Mouse (Mus musculus) left cerebral cortex, adult 2 months (tissue): ENCODE measurements around the gene Galnt15. TPM values are rescaled to one million over a fixed set of nuclear protein-coding genes. Genes with fewer than 3 reads are reported as not detected.
A peak's percentile ranks its signal among the peaks of the same experiment; 100 is the strongest.

Source experiments
- DNase-seq, 2 experiments: peaks; one replicate each; pipeline ENCODE4 v3.0.0; 2021 to 2022; ENCODE audit warnings: low spot score in 2 of 2, mixed read lengths in 1 of 2; ENCODE audit errors: extremely low spot score in 1 of 2
- H3K27ac ChIP-seq: fragments of 200-600 bp; 2 replicates; pipeline ENCODE4 v1.8.1; 2022
- H3K4me3 ChIP-seq: fragments of 200-600 bp; 2 replicates; pipeline ENCODE4 v1.8.1; 2022
- CTCF ChIP-seq: fragments of 200-600 bp; IDR thresholded peaks from 2 replicates; pipeline ENCODE4 v1.8.1; 2022; ENCODE audit warnings: antibody characterized with exemption, mild to moderate bottlenecking, moderate library complexity
- intact Hi-C: fragments of 180-260 bp; cut with DNase I; formaldehyde crosslinking; loops from one replicate; pipeline ENCODE4 v1.15.1; 2025
- total RNA-seq, 2 experiments: library from RNA; stranded (reverse); gene quantifications; 2 replicates each; pipeline ENCODE4 v1.2.3; 2021

The Galnt15 gene
- total RNA-seq, 2 experiments from 2014 or later, result 2.1 to 2.2 TPM

- TF ChIP-seq CTCF, result no peak
- DNase-seq, result no peak
- H3K4me3 ChIP-seq, result no peak overlapping the region
- no peak overlapping the region for H3K27ac ChIP-seq
- intact Hi-C loops, result no loop called here
Observed at GRCm38 (mm10) chr14:32042108-32042507, 13.3 kb downstream of the Galnt15 start.

GRCm38 (mm10) chr14:32046357-32046756, 17.6 kb downstream of the Galnt15 start:
- no peak for TF ChIP-seq CTCF
- intact Hi-C loops, result no loop called here

GRCm38 (mm10) chr14:32050171-32050570, 21.4 kb downstream of the Galnt15 start:
- Histone ChIP-seq H3K27ac (no peak overlapping the region), H3K4me3 (no peak overlapping the region)
- intact Hi-C loops, result loop anchor here (5.0 kb wide), 1 partner anchor 528 kb away; no protein-coding TSS in a partner anchor
- no peak for TF ChIP-seq CTCF
- no peak for DNase-seq

More at GRCm38 (mm10) chr14:32046357-32046756, 17.6 kb downstream of the Galnt15 start:
- Histone ChIP-seq H3K4me3 (no peak overlapping the region), H3K27ac (no peak overlapping the region)
- no peak for DNase-seq

DNA sequence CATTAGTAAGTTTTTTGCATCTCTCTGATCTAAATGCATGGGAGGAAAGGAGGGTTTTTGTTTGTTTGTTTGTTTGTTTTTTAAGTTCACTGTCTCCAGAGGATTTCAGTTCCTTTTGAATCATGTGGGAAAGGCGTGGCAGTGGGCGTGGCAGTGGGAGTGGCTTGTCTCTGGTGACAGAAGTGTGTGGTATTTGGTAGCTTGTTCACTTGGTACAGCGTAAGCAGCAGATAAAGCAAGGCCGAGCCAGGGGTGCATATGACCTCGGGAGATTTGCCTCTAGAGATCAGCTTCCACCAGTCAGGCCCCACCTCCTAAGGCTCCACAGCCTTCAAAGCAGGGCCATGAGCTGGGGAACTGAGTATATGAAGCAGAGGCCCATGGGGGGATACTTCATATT, 25.1 kb downstream of the Galnt15 start:
- TF ChIP-seq CTCF, result no peak
- no peak for DNase-seq
- intact Hi-C loops, result loop anchor here (5.0 kb wide), 1 partner anchor 532 kb away; no protein-coding TSS in a partner anchor
- no peak overlapping the region for H3K4me3 ChIP-seq
- H3K27ac ChIP-seq, result no peak overlapping the region

- intact Hi-C loops, result loop anchor here (5.0 kb wide), 1 partner anchor 532 kb away; no protein-coding TSS in a partner anchor
- no peak for TF ChIP-seq CTCF
- H3K27ac ChIP-seq, result no peak overlapping the region
- no peak for DNase-seq
- H3K4me3 ChIP-seq, result no peak overlapping the region
Observed at GRCm38 (mm10) chr14:32054788-32055187, 26.0 kb downstream of the Galnt15 start.

- Histone ChIP-seq H3K4me3 (no peak overlapping the region), H3K27ac (no peak overlapping the region)
- intact Hi-C loops, result no loop called here
- TF ChIP-seq CTCF, result no peak
- DNase-seq, result no peak
Observed at GRCm38 (mm10) chr14:32055781-32056180, 27.0 kb downstream of the Galnt15 start.

DNA sequence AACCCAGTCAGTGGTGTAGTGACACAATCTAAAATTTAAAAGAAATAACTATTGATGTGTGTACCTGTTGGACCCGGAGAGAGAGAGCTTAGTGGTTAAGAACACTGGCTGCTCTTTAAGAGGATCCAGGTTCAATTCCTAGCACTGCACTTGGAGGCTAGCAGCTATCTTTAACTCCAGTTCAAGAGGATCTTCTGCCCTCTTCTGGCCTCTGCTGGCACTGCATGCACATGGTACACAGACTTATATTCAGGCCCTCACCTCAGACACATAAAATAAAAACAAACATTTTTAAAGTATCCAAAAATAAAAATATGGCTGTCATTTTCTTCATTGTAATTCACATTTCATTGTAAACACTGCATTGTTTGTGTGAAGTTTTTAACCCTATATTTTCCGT, 27.9 kb downstream of the Galnt15 start:
- intact Hi-C loops, result no loop called here
- no peak for DNase-seq
- Histone ChIP-seq H3K4me3 (no peak overlapping the region), H3K27ac (no peak overlapping the region)
- peak; percentile 45 for TF ChIP-seq CTCF

DNA sequence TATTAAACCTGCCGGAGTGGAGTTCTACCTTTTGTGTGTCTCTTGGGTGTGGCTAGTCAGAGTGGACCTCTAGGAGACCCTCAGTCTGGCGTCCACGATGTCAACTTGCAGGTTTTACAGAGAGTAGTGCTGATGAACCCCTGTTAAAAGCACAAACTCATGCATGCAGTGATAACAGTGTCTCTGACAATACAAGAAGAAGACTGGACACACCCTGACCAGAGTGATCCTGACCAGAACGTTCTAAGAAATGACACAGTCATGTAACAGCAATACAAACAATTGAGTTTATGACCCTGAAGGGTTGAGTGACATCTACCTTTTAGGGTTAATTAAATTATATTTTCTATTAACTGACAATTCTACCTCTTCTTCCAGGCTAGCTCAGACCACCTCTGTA, 28.9 kb downstream of the Galnt15 start:
- intact Hi-C loops, result no loop called here

DNA sequence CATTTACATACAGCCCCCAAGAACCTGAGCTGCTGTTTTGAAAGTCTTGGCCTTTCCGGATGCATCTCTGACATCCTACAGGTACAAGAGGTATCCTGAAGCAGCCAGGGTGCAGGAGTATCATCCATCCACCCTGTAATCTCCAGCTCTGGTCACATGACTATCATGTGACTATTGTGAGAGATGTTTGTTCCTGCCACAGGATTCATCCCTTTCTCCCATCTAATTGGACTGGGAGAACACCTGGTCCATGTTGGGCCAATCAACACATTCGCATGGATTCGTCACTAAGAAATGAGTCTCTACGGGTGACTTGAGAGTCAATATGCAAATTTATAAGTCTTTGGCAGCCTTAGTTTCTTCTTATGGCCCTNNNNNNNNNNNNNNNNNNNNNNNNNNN, 32.6 kb downstream of the Galnt15 start:
- Histone ChIP-seq H3K27ac (no peak overlapping the region), H3K4me3 (no peak overlapping the region)
- intact Hi-C loops, result no loop called here
- no peak for DNase-seq
- no peak for TF ChIP-seq CTCF

More for the DNA sequence above, 28.9 kb downstream of the Galnt15 start:
- no peak for TF ChIP-seq CTCF
- no peak for DNase-seq
- H3K27ac ChIP-seq, result no peak overlapping the region
- no peak overlapping the region for H3K4me3 ChIP-seq

- TF ChIP-seq CTCF, result no peak
- H3K4me3 ChIP-seq, result no peak overlapping the region
- no peak for DNase-seq
- peak overlapping the region; percentile 44 for H3K27ac ChIP-seq
- intact Hi-C loops, result no loop called here
Observed at GRCm38 (mm10) chr14:32072807-32073206, 44.0 kb downstream of the Galnt15 start.

GRCm38 (mm10) chr14:32073211-32073685, 44.5 kb downstream of the Galnt15 start:
- H3K27ac ChIP-seq, result peak overlapping the region; percentile 44
- peak; percentile 35 to 67 for DNase-seq

DNA sequence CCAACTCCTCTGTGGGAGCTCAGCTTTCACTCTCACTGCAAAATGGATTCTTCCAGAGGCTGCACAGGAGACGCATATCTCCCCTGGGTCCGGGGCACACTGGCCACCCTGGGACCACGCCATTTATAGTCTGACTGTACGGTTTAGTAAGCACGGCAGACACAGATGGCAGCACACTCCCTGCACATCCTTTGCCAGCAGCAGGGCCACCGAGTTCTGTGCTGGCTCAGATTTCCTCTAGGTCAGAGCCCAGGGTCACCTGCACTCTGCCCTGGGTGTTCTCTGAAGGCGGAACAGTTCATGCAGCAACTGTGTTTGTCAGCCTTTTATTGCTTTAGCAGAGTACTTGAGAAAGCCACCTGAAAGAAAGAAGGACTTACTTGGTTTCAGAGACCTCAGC, 45.1 kb downstream of the Galnt15 start:
- no peak overlapping the region for H3K27ac ChIP-seq
- TF ChIP-seq CTCF, result no peak
- no peak overlapping the region for H3K4me3 ChIP-seq
- intact Hi-C loops, result no loop called here
- DNase-seq, result no peak

More at GRCm38 (mm10) chr14:32073211-32073685, 44.5 kb downstream of the Galnt15 start:
- no peak for TF ChIP-seq CTCF
- no peak overlapping the region for H3K4me3 ChIP-seq
- intact Hi-C loops, result no loop called here

GRCm38 (mm10) chr14:32076896-32077575, 48.2 kb downstream of the Galnt15 start:
- peak; percentile 97 for TF ChIP-seq CTCF
- no peak overlapping the region for H3K4me3 ChIP-seq
- peak; percentile 49 to 66 for DNase-seq
- intact Hi-C loops, result loop anchor here (1.0 to 5.0 kb wide), 3 partner anchors 122 to 420 kb away; no protein-coding TSS in a partner anchor
- no peak overlapping the region for H3K27ac ChIP-seq
